Mouse (Mus musculus) olfactory bulb, adult 2 months (tissue): ENCODE results near the gene Dnajb13. TPM values are rescaled to one million over a fixed set of nuclear protein-coding genes. Genes with fewer than 3 reads are reported as not detected.

Experiments
- H3K27ac ChIP-seq: fragments of 200-500 bp; 2 replicates; pipeline ENCODE4 v1.5.1; 2012; ENCODE audit warnings: low read depth, low read length; ENCODE audit not compliant: insufficient read depth
- H3K4me1 ChIP-seq: fragments of 200-500 bp; 2 replicates; pipeline ENCODE4 v1.6.1; 2012; ENCODE audit warnings: low read length; ENCODE audit not compliant: control insufficient read depth, insufficient read depth
- H3K4me3 ChIP-seq: fragments of 200-500 bp; 2 replicates; pipeline ENCODE4 v1.5.1; 2012; ENCODE audit warnings: mild to moderate bottlenecking, low read depth, low read length, moderate library complexity; ENCODE audit not compliant: insufficient read depth
- CTCF ChIP-seq: fragments of 200-500 bp; IDR thresholded peaks from 2 replicates; pipeline ENCODE4 v1.5.1; 2012; ENCODE audit warnings: low read depth, mild to moderate bottlenecking, low read length, moderate library complexity; ENCODE audit not compliant: insufficient read depth
- POLR2A ChIP-seq: fragments of 200-500 bp; IDR thresholded peaks from 2 replicates; pipeline ENCODE4 v1.6.1; 2012; ENCODE audit warnings: mild to moderate bottlenecking, low read depth, low read length, moderate library complexity; ENCODE audit not compliant: insufficient read depth
- WGBS: fragments of 180-500 bp; shearing (Covaris S2); methylation state at CpG from one replicate; pipeline ENCODE4 v1.1.7; 2018; 5-methylcytosine and 5-hydroxymethylcytosine counted together
- polyA plus RNA-seq: library from polyadenylated mRNA; stranded (reverse); fragments of >200 nt; gene quantifications from 2 replicates; pipeline ENCODE4 v1.2.4, GENCODE M21; 2012; ENCODE audit warnings: low replicate concordance; ENCODE audit not compliant: missing spikeins, insufficient read depth, insufficient read length

Dnajb13 gene
- polyA plus RNA-seq, 1 experiment = not detected

- 93% methylated on average over 11 of the region's 11 CpGs for WGBS
- TF ChIP-seq POLR2A (no peak), CTCF (no peak)
- H3K4me1 ChIP-seq = peaks cover 11% of the 10 kb centered on the region
- H3K27ac ChIP-seq = no peak overlapping the region
- H3K4me3 ChIP-seq = no peak overlapping the region
Observed at GRCm38 (mm10) chr7:100466781-100467510, 47.8 kb downstream of the Dnajb13 start.

- peak overlapping the region; percentile 20; the same call in 1 of the 2 replicates for H3K27ac ChIP-seq
- TF ChIP-seq CTCF (no peak), POLR2A (no peak)
- 48% methylated on average over 5 of the region's 5 CpGs for whole genome bisulfite sequencing
- peaks cover 18% of the 10 kb centered on the region for H3K4me1 ChIP-seq
- H3K4me3 ChIP-seq = no peak overlapping the region
Observed at GRCm38 (mm10) chr7:100465656-100466309, 49.0 kb downstream of the Dnajb13 start.

GRCm38 (mm10) chr7:100465248-100465647, 49.5 kb downstream of the Dnajb13 start:
- TF ChIP-seq POLR2A (no peak), CTCF (no peak)

GRCm38 (mm10) chr7:100464248-100464647, 50.5 kb downstream of the Dnajb13 start:
- WGBS = 95% methylated on average over 7 of the region's 7 CpGs
- TF ChIP-seq CTCF = no peak
- TF ChIP-seq POLR2A = no peak
- peaks cover 18% of the 10 kb centered on the region for H3K4me1 ChIP-seq

More at GRCm38 (mm10) chr7:100465248-100465647, 49.5 kb downstream of the Dnajb13 start:
- peaks cover 18% of the 10 kb centered on the region for H3K4me1 ChIP-seq
- 82% methylated on average over 4 of the region's 4 CpGs for WGBS
- no peak overlapping the region for H3K4me3 ChIP-seq
- peak overlapping the region; percentile 20; the same call in 1 of the 2 replicates for H3K27ac ChIP-seq

DNA sequence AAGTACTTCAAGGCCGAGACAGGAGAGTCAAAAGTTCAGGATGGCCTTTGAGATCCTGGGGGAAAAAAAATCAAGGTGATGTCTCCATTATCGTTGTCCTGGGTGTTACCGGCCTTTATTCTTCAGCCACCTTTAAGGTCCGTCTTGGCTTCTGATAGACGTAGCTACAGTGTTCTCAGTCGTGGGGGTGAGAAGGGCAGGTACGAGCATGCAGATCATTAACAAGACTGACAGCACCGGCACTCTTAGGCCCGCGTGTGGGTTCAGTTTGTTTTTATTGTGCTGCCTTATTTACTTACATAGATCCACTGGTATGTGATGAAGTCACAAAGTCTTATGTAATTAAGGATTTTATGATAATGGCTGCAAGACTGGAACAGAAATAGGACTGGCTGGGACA, 51.0 kb downstream of the Dnajb13 start:
- no peak overlapping the region for H3K27ac ChIP-seq
- H3K4me1 ChIP-seq = peaks cover 18% of the 10 kb centered on the region
- H3K4me3 ChIP-seq = no peak overlapping the region
- 92% methylated on average over 10 of the region's 10 CpGs for WGBS
- no peak for TF ChIP-seq POLR2A
- TF ChIP-seq CTCF = no peak

More at GRCm38 (mm10) chr7:100464248-100464647, 50.5 kb downstream of the Dnajb13 start:
- no peak overlapping the region for H3K27ac ChIP-seq
- no peak overlapping the region for H3K4me3 ChIP-seq

GRCm38 (mm10) chr7:100463194-100463593, 51.6 kb downstream of the Dnajb13 start:
- 91% methylated on average over 9 of the region's 9 CpGs for WGBS
- no peak overlapping the region for H3K27ac ChIP-seq
- H3K4me3 ChIP-seq = no peak overlapping the region
- TF ChIP-seq CTCF = no peak
- no peak for TF ChIP-seq POLR2A
- peaks cover 18% of the 10 kb centered on the region for H3K4me1 ChIP-seq

GRCm38 (mm10) chr7:100461621-100462151, 53.1 kb downstream of the Dnajb13 start:
- Histone ChIP-seq H3K4me3 (no peak overlapping the region), H3K4me1 (peaks cover 18% of the 10 kb centered on the region), H3K27ac (peak overlapping the region; percentile 42; the same call in 1 of the 2 replicates)
- WGBS = 47% methylated on average over 6 of the region's 6 CpGs
- TF ChIP-seq CTCF (no peak), POLR2A (no peak)

DNA sequence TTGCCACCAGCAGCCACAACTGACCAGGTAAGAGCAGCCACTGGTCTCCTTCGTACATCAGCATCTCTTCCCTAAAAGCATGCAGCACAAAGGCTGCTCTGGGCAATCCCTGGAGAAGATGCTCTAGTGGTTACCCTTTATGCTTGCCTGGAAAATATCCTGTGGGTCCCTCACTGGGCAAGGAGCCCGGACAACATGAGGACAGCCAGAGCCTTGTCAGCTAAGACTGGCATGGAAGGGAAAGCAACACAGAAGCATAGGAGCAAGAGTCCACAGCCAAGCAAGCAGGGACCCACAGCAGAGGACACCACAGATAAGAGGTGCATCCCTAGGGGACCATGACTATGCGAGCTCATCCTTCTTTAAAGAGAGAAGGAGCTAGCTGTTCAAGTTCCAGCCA, 54.9 kb downstream of the Dnajb13 start:
- Histone ChIP-seq H3K4me3 (no peak overlapping the region), H3K4me1 (peaks cover 9% of the 10 kb centered on the region), H3K27ac (no peak overlapping the region)
- no peak for TF ChIP-seq POLR2A
- no peak for TF ChIP-seq CTCF
- WGBS = 88% methylated on average over 3 of the region's 3 CpGs

- no peak overlapping the region for H3K27ac ChIP-seq
- 89% methylated on average over 1 of the region's 1 CpGs for WGBS
- no peak overlapping the region for H3K4me3 ChIP-seq
- TF ChIP-seq CTCF (no peak), POLR2A (no peak)
- H3K4me1 ChIP-seq = peaks cover 9% of the 10 kb centered on the region
Observed at GRCm38 (mm10) chr7:100458153-100458552, 56.6 kb downstream of the Dnajb13 start.

Other genes starting within 250 kb of the Dnajb13 start
- not detected in 2 replicates for gene P4ha3, start 229.4 kb downstream of the Dnajb13 start, polyA plus RNA-seq
- 279 TPM in 1 of 2 replicates, not detected in the other for gene C2cd3, start 142.7 kb downstream of the Dnajb13 start, polyA plus RNA-seq
- gene Ppme1, start 142.7 kb downstream of the Dnajb13 start, polyA plus RNA-seq = not detected in 2 replicates
- gene Ucp3, start 42.0 kb downstream of the Dnajb13 start, polyA plus RNA-seq = not detected in 2 replicates
- gene Ucp2, start 21.6 kb downstream of the Dnajb13 start, polyA plus RNA-seq = 487 TPM in 1 of 2 replicates, not detected in the other
- not detected in 2 replicates for gene Coa4, start 22.1 kb upstream of the Dnajb13 start, polyA plus RNA-seq
- gene Rab6a, start 92.5 kb upstream of the Dnajb13 start, polyA plus RNA-seq = not detected in 2 replicates
- not detected in 2 replicates for gene Mrpl48, start 93.3 kb upstream of the Dnajb13 start, polyA plus RNA-seq
- not detected in 2 replicates for gene Plekhb1, start 147.5 kb upstream of the Dnajb13 start, polyA plus RNA-seq
- not detected in 2 replicates for gene Fam168a, start 191.7 kb upstream of the Dnajb13 start, polyA plus RNA-seq